Mouse (Mus musculus): ENCODE measurements at regions not wholly inside any gene's neighbourhood (a gene's known extent, or its start where the extent isn't known, plus 50 kb on each side); places are given as distances from the start of the nearest gene placed in this dataset.
A peak's percentile ranks its signal among the peaks of the same experiment; 100 is the strongest.

DNA sequence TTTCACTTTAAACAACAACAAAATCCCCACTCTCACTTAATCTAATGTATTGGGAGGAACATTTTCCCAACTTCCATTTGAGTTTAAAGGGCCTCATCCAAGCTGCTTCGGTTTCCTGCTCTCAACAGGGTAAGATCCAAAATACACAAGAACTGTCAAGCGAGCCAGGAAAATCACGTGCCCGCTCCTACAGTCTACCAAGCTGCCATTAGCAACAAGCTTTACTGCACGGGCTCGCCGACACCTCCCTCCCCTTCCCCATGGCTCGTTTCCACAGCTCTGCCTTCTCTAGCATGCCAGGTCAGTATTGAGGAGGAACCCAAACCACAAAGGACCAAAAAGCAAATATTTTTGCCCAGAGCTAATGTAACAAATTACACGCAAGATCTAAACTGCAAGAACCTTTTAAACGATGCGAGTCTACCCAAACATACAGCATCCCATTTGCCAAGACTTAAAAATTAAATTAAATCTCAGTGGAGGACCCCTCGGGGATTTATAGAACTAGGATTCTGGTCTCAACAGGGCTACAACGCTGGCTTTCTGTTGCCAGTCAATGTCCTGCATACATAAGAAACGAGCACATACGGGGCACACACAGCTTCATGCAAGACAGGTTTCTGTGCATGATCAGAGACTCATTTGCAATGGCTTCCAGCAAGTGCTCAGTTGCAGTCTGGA is 435.4 kb upstream of the Jarid2 start:
- DNase-seq (ENCODE audit: low spot score): peak; percentile 21

- no peak for DNase-seq (ENCODE audit: low spot score)
Measured at GRCm38 (mm10) chr13:44295621-44296020, 433.7 kb upstream of the Jarid2 start.

GRCm38 (mm10) chr13:44300611-44301010 is 428.7 kb upstream of the Jarid2 start:
- DNase-seq (ENCODE audit: low spot score): peak; percentile 28

DNA sequence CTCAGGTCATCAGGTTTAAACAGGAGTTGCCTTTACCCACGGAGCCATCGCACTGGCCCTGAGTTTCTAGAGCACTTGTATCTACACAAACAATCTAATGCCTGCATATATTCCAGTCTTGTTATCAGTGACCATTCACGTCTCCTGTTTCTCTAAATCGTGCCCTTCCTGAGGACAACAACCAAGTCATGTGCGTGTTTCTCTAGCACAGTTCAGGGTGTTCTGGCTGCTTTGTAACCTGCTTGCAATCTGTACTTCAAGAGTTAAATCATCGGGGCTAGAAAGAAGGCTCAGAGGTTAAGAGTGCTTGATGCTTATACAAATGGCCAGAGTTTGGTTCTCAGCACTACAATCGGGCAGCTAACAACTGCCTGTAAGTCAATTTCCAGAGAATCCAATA is 428.1 kb upstream of the Jarid2 start:
- no peak for DNase-seq (ENCODE audit: low spot score)

GRCm38 (mm10) chr13:44301936-44302335 is 427.3 kb upstream of the Jarid2 start:
- peak; percentile 71 for DNase-seq (ENCODE audit: low spot score)

GRCm38 (mm10) chr13:44305134-44305991 is 423.9 kb upstream of the Jarid2 start:
- no peak for DNase-seq (ENCODE audit: low spot score)

DNA sequence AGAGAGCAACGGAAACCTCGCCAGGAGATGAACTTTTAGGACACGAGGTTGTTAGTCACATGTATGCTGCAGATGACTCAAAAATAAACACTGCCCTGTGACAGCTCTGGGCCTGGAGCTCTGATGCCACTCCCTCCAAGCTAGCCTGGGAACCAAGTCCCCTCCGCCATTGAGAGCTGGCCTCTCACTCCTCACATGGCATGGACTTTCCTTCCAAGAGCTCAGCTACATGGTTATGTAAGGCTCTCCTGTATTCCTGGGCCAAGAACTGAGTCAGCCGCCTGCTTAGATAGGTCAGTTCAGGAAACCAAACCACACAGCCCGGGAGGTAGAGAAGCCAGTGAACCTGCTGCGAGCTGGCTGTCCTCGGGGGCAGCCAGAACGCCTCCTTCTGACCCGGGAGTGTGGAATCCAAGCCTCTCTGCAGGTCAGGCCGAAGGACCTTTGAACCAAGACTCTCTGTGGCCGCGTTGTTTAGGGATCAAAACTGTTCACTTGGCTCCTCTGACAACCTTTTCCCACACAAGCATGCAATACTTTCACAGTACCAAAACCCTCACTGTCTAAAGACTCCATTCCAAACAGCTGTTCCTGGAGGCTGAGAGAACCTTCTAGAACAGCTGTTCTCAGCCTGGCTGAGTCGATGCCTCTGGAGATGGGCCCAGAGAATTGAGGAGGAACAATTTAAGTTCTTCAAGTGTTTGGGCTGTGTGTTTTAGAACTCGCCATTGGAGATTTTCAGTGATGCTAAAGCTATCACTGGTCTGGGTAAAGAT is 422.8 kb upstream of the Jarid2 start:
- DNase-seq (ENCODE audit: low spot score): peak; percentile 66

GRCm38 (mm10) chr13:44308227-44308626 is 421.0 kb upstream of the Jarid2 start:
- no peak for DNase-seq (ENCODE audit: low spot score)

GRCm38 (mm10) chr13:44312237-44312636 is 417.0 kb upstream of the Jarid2 start:
- no peak for DNase-seq (ENCODE audit: low spot score)

- DNase-seq (ENCODE audit: low spot score): peak; percentile 34
Measured at GRCm38 (mm10) chr13:44316747-44317446, 412.4 kb upstream of the Jarid2 start.

DNA sequence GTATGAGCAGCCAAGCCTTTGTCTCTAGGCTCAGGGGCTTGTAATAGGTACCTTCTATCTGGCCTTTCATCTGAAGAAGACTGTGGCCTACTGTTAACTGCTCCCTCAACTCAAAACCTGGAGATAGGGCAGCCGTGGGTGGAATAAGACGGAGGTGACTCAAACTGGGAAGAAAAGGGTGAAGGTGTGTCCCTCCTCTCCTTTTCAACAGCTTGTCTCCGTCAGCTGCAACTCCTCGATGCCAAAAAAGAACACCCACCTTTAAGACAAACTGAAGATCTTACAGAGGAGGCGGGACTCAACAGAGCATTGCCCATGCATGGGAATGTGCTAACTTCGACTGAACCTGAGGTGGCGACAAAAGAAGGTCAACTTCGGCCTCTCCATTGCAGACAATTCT is 411.7 kb upstream of the Jarid2 start:
- no peak for DNase-seq (ENCODE audit: low spot score)

GRCm38 (mm10) chr13:44319101-44319500 is 410.2 kb upstream of the Jarid2 start:
- no peak for DNase-seq (ENCODE audit: low spot score)

GRCm38 (mm10) chr13:44319511-44319910 is 409.8 kb upstream of the Jarid2 start:
- no peak for DNase-seq (ENCODE audit: low spot score)

DNA sequence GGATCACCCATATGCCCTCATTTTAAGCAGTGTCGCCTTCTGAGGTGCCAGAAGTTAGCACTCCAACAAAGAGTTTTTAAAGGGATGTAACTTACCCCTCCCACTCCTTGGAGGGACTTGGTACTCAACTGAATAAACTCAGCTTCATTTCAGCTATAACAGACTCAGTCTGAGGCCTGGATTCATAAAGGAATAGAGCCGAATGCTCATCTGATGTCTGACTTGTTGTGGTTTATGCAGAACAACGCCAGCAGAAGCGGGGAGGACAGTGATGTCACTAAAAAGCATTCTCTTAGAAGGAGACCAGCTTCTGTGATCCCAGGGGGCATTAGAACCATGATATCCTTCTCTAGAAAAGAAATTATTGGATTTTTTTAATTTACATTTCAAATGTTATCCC is 409.0 kb upstream of the Jarid2 start:
- no peak for DNase-seq (ENCODE audit: low spot score)

DNA sequence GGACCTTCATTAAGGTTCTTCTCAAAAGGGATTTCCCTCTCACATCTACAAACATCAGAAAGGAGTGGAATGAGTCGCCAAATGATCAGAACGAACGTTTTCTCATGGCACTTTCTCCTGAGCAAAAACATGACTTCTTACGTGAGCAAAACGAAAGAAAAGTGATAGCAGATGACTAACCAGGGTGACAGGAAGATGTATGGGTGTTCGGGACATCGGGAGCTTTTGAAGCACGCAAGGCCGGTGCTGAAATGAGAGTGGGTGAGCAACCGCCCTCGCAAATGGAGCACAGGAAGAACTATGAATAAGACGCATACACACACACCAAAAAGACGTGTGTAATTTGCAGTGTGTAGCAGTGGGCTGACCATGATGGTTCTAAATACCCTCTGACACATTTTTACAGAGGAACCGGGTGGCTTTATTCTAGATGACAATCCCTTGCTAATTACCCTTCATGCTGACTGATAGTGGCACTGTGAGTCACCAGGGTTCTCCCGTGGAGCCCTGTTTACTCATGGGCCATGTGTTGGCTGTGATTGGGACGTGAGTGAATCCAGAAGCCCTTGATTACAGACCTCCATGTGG is 408.2 kb upstream of the Jarid2 start:
- DNase-seq (ENCODE audit: low spot score): no peak

- no peak for DNase-seq (ENCODE audit: low spot score)
Measured at GRCm38 (mm10) chr13:44328416-44328815, 400.9 kb upstream of the Jarid2 start.

DNA sequence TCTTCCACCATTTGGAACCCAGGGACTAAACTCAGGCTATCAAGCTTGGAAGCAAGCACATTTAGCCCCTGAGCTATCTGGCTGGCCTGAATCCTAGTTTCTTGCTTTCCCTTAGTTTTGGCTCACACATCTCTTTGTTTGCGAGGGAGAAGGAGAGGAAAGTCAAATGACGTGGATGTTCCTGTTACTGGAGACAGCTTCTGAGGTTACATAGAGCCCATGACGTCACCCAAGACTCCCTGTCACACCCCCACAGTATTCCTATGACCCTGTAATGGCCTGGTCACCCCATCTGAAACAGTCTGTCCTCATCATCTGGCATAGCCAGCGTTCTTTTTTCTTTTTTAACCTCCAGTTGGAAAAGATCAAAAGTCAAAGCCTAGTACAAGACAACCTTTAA is 400.1 kb upstream of the Jarid2 start:
- DNase-seq (ENCODE audit: low spot score): no peak

DNA sequence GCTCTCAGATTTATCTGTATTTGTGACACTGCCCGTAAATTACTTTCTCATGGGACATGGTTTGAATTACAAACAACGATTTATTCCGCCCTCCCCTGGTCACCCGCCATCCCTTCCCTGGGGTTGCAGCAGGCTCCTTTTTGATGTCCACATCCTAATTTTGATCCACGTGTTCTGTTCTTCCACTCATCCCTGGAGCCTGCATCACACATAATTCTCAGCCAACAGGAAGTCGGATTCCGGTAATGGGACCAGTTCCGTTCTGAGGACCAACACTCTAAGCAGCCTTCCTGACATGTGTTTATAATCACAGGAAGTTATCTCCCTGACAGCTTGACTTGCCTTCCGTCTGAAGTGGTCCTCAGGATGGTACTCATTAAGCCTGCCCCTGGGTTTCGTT is 399.6 kb upstream of the Jarid2 start:
- no peak for DNase-seq (ENCODE audit: low spot score)

- no peak for DNase-seq (ENCODE audit: low spot score)
Measured at GRCm38 (mm10) chr13:44332716-44333240, 396.5 kb upstream of the Jarid2 start.

GRCm38 (mm10) chr13:44339061-44339741 is 390.1 kb upstream of the Jarid2 start:
- no peak for DNase-seq (ENCODE audit: low spot score)

GRCm38 (mm10) chr13:44345094-44345493 is 384.2 kb upstream of the Jarid2 start:
- DNase-seq (ENCODE audit: low spot score): no peak
